Comparison of ENCODE assay signal across 9 mouse cellular contexts in genomic region chr7:6430342-6430741, GRCm38 (mm10). TPM values are rescaled to one million over a fixed set of nuclear protein-coding genes. Genes with fewer than 3 reads are reported as not detected.
DNase-seq lines count a peak whose midpoint lies in the region; TF ChIP-seq lines count a peak whose summit lies in the region.
"Had no signal": no experiment of that assay in that cellular context is flagged by ENCODE, and none has a peak within 500 bp of the region (broad histone marks: within the 10 kb centered on the region; RNA-seq: fewer than 3 reads in every experiment).

No protein-coding gene starts in this region.

- TF ChIP-seq CTCF in left cerebral cortex, adult 2 months (IDR thresholded peaks at IDR 0.05), result peak; percentile 55

- intact Hi-C loops in left cerebral cortex, adult 2 months (cut with DNase I), result loop anchor here (5.0 kb wide), 3 partner anchors 157 to 852 kb away; no protein-coding TSS in a partner anchor
- intact Hi-C loops in left cerebral cortex, postnatal 36 days (cut with DNase I), result loop anchor here (5.0 kb wide), 1 partner anchor 68 kb away; the partner anchor contains the start of gene Zfp78

- DNase-seq in adrenal gland, adult 18-20 months (ENCODE audit: low spot score in 2 of 2), result peak; percentile 17 to 26
- no peak for DNase-seq in adrenal gland, postnatal 4 days (ENCODE audit: low spot score in 2 of 2)
- no peak for DNase-seq in left cerebral cortex, adult 2 months (ENCODE audit: extremely low spot score in 1 of 2, low spot score in 2 of 2)
- no peak for DNase-seq in left cerebral cortex, postnatal 36 days (ENCODE audit: low spot score in 2 of 2)
- DNase-seq in adrenal gland, postnatal 36 days, result peak; percentile 38 to 55
- peak; percentile 24 to 68 for DNase-seq in kidney, postnatal 36 days
- peak; percentile 55 for DNase-seq in testis, postnatal 10 days (ENCODE audit: low spot score)
- DNase-seq in cerebellum, adult 9-11 months, result no peak

- no peak overlapping the region for H3K27ac ChIP-seq in left cerebral cortex, adult 2 months
- H3K27ac ChIP-seq: midbrain, embryonic 12.5 days had no signal

- no peak overlapping the region for H3K4me3 ChIP-seq in left cerebral cortex, adult 2 months
- H3K4me3 ChIP-seq: midbrain, embryonic 12.5 days had no signal

RNA-seq across cellular contexts. Expression of gene Olfr1344, which starts 8.1 kb away (rescaled TPM):
- total RNA-seq in adrenal gland, adult 18-20 months (2021), result not detected
- total RNA-seq in adrenal gland, postnatal 4 days (2021), result not detected
- 1 to 10 TPM in 1 of 2 experiments, under 1 TPM in 1; 0.82 to 1.5 TPM for total RNA-seq in left cerebral cortex, adult 2 months (2021)
- total RNA-seq in left cerebral cortex, postnatal 36 days (2021), result 1 to 10 TPM; 1.0 to 1.2 TPM
- total RNA-seq in adrenal gland, postnatal 36 days (2021), result not detected

RNA-seq across cellular contexts. Expression of gene Gm20715, which starts 20.3 kb away (rescaled TPM):
- not detected for total RNA-seq in adrenal gland, adult 18-20 months (2021)
- total RNA-seq in adrenal gland, postnatal 4 days (2021), result under 1 TPM in 1 of 2 experiments, not detected in 1; 0.08 TPM
- total RNA-seq in left cerebral cortex, adult 2 months (2021), result under 1 TPM; 0.18 to 0.19 TPM
- under 1 TPM; 0.12 to 0.18 TPM for total RNA-seq in left cerebral cortex, postnatal 36 days (2021)
- total RNA-seq in adrenal gland, postnatal 36 days (2021), result not detected

RNA-seq across cellular contexts. Expression of gene Olfr1336, which starts 25.6 kb away (rescaled TPM):
- not detected for total RNA-seq in adrenal gland, adult 18-20 months (2021)
- total RNA-seq in adrenal gland, postnatal 4 days (2021), result under 1 TPM in 1 of 2 experiments, not detected in 1; 0.03 TPM
- total RNA-seq in left cerebral cortex, adult 2 months (2021), result under 1 TPM in 1 of 2 experiments, not detected in 1; 0.07 TPM
- under 1 TPM; 0.05 to 0.14 TPM for total RNA-seq in left cerebral cortex, postnatal 36 days (2021)
- total RNA-seq in adrenal gland, postnatal 36 days (2021), result not detected

RNA-seq across cellular contexts. Expression of gene Smim17, which starts 31.8 kb away (rescaled TPM):
- under 1 TPM; 0.38 to 0.73 TPM for total RNA-seq in adrenal gland, adult 18-20 months (2021)
- total RNA-seq in adrenal gland, postnatal 4 days (2021), result under 1 TPM; 0.17 to 0.40 TPM
- total RNA-seq in left cerebral cortex, adult 2 months (2021), result 10 to 100 TPM; 15.4 to 17.0 TPM
- 10 to 100 TPM; 13.5 to 14.7 TPM for total RNA-seq in left cerebral cortex, postnatal 36 days (2021)
- under 1 TPM; 0.13 to 0.66 TPM for total RNA-seq in adrenal gland, postnatal 36 days (2021)

RNA-seq across cellular contexts. Expression of gene Olfr1346, which starts 36.6 kb away (rescaled TPM):
- not detected for total RNA-seq in adrenal gland, adult 18-20 months (2021)
- not detected for total RNA-seq in adrenal gland, postnatal 4 days (2021)
- not detected for total RNA-seq in left cerebral cortex, adult 2 months (2021)
- not detected for total RNA-seq in left cerebral cortex, postnatal 36 days (2021)
- not detected for total RNA-seq in adrenal gland, postnatal 36 days (2021)

Comparison
In these comparisons a context has a peak if more than half of its experiments do, and no peak if none do; other contexts are left out.
1. DNase-seq: peak in adrenal gland, adult 18-20 months (2 of 2), adrenal gland, postnatal 36 days (2 of 2), kidney, postnatal 36 days (2 of 2) and testis, postnatal 10 days (single experiment); none in adrenal gland, postnatal 4 days (0 of 2), left cerebral cortex, adult 2 months (0 of 2), left cerebral cortex, postnatal 36 days (0 of 2) and cerebellum, adult 9-11 months (single experiment).